Mouse (Mus musculus) hindbrain, embryonic 14.5 days (tissue): Measurements from ENCODE around the gene Fbxw7. TPM values are rescaled to one million over a fixed set of nuclear protein-coding genes. Genes with fewer than 3 reads are reported as not detected.

ENCODE experiments used
- ATAC-seq: fragments of 200-750 bp; cut with Nextera tagmentation; 2 replicates; pipeline ENCODE4 v1.8.0; 2017; ENCODE audit warnings: moderate number of reproducible peaks, mild to moderate bottlenecking, moderate TSS enrichment, moderate library complexity; ENCODE audit not compliant: low FRiP score
- DNase-seq: peaks from one replicate; pipeline ENCODE4 v3.0.0-alpha.2; 2015; ENCODE audit warnings: low spot score
- H3K27ac ChIP-seq: fragments of 300-500 bp; sonication (generic); 2 replicates; pipeline ENCODE4 v1.5.1; 2014; ENCODE audit warnings: mild to moderate bottlenecking, moderate library complexity
- H3K27me3 ChIP-seq: fragments of 300-500 bp; sonication (generic); 2 replicates; pipeline ENCODE4 v1.6.1; 2014; ENCODE audit warnings: mild to moderate bottlenecking, low read length, mixed read lengths; ENCODE audit not compliant: control insufficient read depth, insufficient read depth
- H3K36me3 ChIP-seq: fragments of 300-500 bp; sonication (generic); replicated peaks from 2 replicates; pipeline ENCODE4 v1.6.1; 2014; ENCODE audit not compliant: control insufficient read depth, insufficient read depth
- H3K4me1 ChIP-seq: fragments of 300-500 bp; sonication (generic); replicated peaks from 2 replicates; pipeline ENCODE4 v1.6.1; 2014; ENCODE audit warnings: antibody characterized with exemption, low read length, mixed read lengths; ENCODE audit not compliant: control insufficient read depth, insufficient read depth
- H3K4me2 ChIP-seq: fragments of 300-500 bp; sonication (generic); replicated peaks from 2 replicates; pipeline ENCODE4 v1.6.1; 2014; ENCODE audit warnings: mild to moderate bottlenecking, moderate library complexity
- H3K4me3 ChIP-seq: fragments of 300-500 bp; sonication (generic); replicated peaks from 2 replicates; pipeline ENCODE4 v1.5.1; 2014; ENCODE audit warnings: mild to moderate bottlenecking, low read length
- H3K9ac ChIP-seq: fragments of 300-500 bp; sonication (generic); 2 replicates; pipeline ENCODE4 v1.6.1; 2014
- H3K9me3 ChIP-seq: fragments of 300-500 bp; sonication (generic); 2 replicates; pipeline ENCODE4 v1.6.1; 2016; ENCODE audit warnings: low read length; ENCODE audit not compliant: control insufficient read depth
- WGBS: fragments of 180-500 bp; shearing (Covaris S2); extraction: QIAGEN DNeasy Blood & Tissue Kit; methylation state at CpG from one replicate; pipeline ENCODE4 v1.1.7; 2014; 5-methylcytosine and 5-hydroxymethylcytosine counted together
- polyA plus RNA-seq: library from polyadenylated mRNA; unstranded; fragments of >200 nt; fragmentation: Nextera tagmentation; extraction: Ambion mirVana; gene quantifications from 2 replicates; pipeline ENCODE4 v1.2.1, GENCODE M21; 2014

Fbxw7 gene
- polyA plus RNA-seq, 1 experiment from 2014 or later: 38.0 TPM

DNA sequence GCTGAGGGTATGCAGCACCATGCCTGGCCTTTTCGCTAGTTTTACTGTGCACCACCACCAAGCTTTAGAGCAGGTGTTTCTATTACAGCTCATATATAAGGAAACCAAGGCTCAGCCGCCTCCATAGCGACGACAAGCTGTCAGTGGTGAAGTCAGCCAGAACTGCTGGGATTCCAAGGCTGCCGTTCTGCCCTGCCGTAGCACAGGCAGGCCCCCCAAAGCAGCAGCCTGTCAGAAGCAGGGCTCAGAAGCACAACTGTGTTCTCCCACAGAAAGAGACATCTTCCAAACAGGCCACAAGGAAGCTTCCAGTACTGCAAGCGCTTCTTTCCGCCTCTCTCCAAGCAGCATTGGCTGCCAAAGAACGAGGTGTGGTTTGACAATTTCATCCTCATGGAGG, 200.6 kb downstream of the Fbxw7 start:
- Histone ChIP-seq H3K9me3 (no peaks in the 10 kb centered on the region), H3K36me3 (no peaks in the 10 kb centered on the region), H3K4me2 (no peak overlapping the region), H3K27me3 (no peaks in the 10 kb centered on the region), H3K4me1 (no peaks in the 10 kb centered on the region), H3K27ac (peak overlapping the region; percentile 60; the same call in 1 of the 2 replicates), H3K9ac (no peak overlapping the region), H3K4me3 (no peak overlapping the region)
- DNase-seq (no peak), ATAC-seq (no peak; the same call in 1 of the 2 replicates)
- 46% methylated on average over 9 of the region's 9 CpGs for WGBS

DNA sequence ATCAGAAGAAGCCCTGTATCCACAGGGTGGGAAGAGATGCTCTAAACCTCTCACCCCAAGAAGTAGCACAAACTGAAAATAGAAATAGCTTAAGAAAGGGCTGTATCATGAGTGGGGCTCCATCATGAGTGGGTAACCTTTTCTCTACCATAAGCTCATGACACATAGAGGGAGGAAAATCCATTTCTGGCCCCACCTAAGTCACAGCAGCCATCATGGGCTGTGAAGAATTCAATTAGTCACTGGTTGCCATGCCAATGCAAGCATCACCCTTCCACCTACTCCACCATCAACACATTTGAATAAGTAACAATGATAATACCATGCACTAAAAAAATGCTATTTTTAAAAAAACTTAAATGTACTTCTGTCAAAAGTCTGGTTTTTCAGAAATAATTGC, 205.1 kb downstream of the Fbxw7 start:
- Histone ChIP-seq H3K27ac (no peak overlapping the region), H3K9ac (no peak overlapping the region), H3K36me3 (no peaks in the 10 kb centered on the region), H3K27me3 (no peaks in the 10 kb centered on the region), H3K4me1 (no peaks in the 10 kb centered on the region), H3K9me3 (no peaks in the 10 kb centered on the region), H3K4me2 (no peak overlapping the region), H3K4me3 (no peak overlapping the region)
- no peak for ATAC-seq
- no peak for DNase-seq

DNA sequence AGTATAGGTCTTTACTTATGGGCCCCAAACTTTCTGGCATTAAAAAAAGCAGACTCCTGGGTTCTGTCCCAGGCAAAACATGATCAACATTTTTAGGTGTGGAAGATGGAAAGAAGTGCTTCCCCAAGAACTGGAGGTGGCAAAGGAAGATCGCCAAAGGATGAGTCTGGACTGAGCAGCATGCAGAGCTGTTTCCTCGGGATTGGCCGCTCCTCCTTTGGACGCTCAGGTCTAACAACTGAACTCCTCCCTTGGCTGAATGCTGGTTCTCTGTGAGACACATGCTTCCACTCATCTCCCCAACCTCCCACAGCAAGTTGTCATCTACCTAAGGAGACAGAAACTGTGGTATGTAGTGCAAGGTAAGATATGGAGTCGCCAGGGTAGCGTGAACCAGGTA, 206.7 kb downstream of the Fbxw7 start:
- ATAC-seq (no peak), DNase-seq (no peak)
- Histone ChIP-seq H3K27ac (no peak overlapping the region), H3K36me3 (no peaks in the 10 kb centered on the region), H3K9me3 (no peaks in the 10 kb centered on the region), H3K4me2 (no peak overlapping the region), H3K9ac (no peak overlapping the region), H3K4me1 (no peaks in the 10 kb centered on the region), H3K27me3 (no peaks in the 10 kb centered on the region), H3K4me3 (no peak overlapping the region)
- 95% methylated on average over 6 of the region's 6 CpGs for WGBS

DNA sequence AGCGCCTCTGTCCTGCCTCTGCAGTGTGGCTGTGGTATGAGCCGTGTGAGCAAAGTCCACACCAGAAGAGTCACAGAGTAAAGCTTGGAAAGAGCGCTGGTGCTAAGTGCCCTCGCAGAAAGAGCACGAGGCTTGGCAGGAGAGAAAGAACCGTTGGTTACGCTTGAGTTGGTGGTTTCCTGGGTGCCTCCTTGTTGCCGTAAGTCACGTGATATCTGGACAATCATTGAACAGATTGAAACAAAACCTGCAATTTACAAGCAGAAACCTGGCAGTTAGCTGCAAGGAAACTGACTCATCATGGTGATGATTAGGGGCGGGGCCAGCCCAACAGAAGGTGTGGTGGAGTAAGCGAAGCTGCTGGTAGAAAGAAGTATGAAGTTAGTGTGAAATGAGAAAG, 207.7 kb downstream of the Fbxw7 start:
- Histone ChIP-seq H3K4me3 (no peak overlapping the region), H3K9ac (no peak overlapping the region), H3K4me2 (no peak overlapping the region), H3K36me3 (no peaks in the 10 kb centered on the region), H3K9me3 (no peaks in the 10 kb centered on the region), H3K27ac (no peak overlapping the region), H3K4me1 (no peaks in the 10 kb centered on the region), H3K27me3 (no peaks in the 10 kb centered on the region)
- DNase-seq (no peak), ATAC-seq (no peak)
- 85% methylated on average over 11 of the region's 11 CpGs for WGBS

DNA sequence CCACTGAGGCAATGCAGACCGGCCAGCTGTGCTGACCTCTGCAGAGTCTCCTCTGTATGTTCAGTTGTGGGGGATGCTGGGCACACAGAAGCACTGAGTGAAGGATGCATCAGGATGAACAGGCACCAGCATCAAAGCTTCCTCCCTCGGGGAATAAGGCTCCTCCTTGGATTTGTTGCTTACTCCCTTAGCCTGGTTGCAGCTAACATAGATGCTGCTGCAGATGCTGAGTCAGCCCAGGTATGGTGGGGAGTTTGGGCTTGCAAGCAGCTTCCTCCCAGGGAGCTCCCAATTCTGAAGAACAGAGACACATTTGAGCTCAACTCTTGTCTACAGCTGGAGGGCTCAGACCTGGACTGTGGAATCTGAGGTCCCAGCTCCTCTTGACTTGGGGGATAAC, 209.2 kb downstream of the Fbxw7 start:
- 81% methylated on average over 2 of the region's 2 CpGs for WGBS
- DNase-seq (no peak), ATAC-seq (no peak)
- Histone ChIP-seq H3K4me3 (no peak overlapping the region), H3K27me3 (no peaks in the 10 kb centered on the region), H3K27ac (no peak overlapping the region), H3K9ac (no peak overlapping the region), H3K36me3 (no peaks in the 10 kb centered on the region), H3K4me1 (no peaks in the 10 kb centered on the region), H3K4me2 (no peak overlapping the region), H3K9me3 (no peaks in the 10 kb centered on the region)

DNA sequence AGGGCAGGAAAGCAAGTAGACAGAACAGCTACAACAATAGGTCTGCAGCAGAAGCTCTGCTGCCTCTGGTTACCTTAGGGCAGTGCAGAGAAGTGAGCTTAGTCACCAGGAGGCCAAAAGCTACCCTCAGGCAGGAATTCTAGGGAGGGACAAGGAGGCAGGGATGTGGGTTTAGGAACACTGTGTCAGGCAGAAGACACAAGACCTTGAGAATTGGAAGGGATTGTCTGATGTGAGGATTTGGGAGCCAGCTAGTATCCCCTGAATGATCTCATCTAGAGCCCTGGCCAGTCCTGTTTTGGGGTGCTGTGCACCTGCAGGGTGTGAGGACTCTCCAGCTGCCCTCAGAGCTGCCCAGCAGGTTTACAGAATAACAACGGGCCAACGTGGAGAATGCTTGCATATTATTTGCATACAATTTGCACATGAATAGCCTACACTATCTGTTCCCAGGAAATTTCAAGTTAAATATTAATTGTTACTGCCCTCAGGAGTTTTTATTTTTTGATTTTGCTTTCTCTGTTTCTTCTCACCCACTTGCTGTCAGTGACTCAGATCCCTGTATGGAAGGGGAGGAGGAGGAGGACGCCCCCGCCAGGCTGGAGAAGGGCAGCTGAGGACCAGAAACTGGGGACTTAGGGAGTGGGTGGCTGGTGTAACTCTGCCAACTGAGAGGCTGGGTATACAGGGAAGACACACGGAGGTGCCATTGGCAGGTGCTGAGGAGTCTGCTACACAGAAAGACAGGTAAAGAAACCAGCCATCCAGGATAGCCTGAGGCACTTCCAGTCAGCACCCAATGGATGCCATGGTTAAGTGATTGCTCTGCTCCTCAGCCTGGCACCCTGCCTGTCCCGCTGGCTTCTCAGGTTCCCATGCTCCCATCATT, 210.0 kb downstream of the Fbxw7 start:
- no peak overlapping the region for H3K27ac ChIP-seq
- H3K9ac ChIP-seq: no peak overlapping the region
- DNase-seq (no peak), ATAC-seq (no peak)
- H3K4me3 ChIP-seq: no peak overlapping the region
- no peaks in the 10 kb centered on the region for H3K27me3 ChIP-seq
- H3K4me2 ChIP-seq: no peak overlapping the region
- WGBS: 19% methylated on average over 6 of the region's 6 CpGs
- H3K4me1 ChIP-seq: no peaks in the 10 kb centered on the region
- no peaks in the 10 kb centered on the region for H3K9me3 ChIP-seq
- no peaks in the 10 kb centered on the region for H3K36me3 ChIP-seq

Other genes starting within 250 kb of the Fbxw7 start
- gene Arfip1, start 232.6 kb upstream of the Fbxw7 start, polyA plus RNA-seq: 27.1 and 27.9 TPM in 2 replicates
- not detected in 2 replicates for gene Tigd4, start 221.7 kb upstream of the Fbxw7 start, polyA plus RNA-seq
- 1.4 and 2.0 TPM in 2 replicates for gene Tmem154, start 149.1 kb upstream of the Fbxw7 start, polyA plus RNA-seq